Mouse (Mus musculus) B cell, adult 62 days (primary cell): ENCODE data around the gene Rnd3. TPM values are rescaled to one million over a fixed set of nuclear protein-coding genes. Genes with fewer than 3 reads are reported as not detected.

Experiments used
- total RNA-seq: library from RNA; stranded (reverse); gene quantifications from 4 replicates; pipeline ENCODE4 v1.2.4, GENCODE M21; 2023

Gene Rnd3
- total RNA-seq, result 3.3 to 6.9 TPM (median 6.2 TPM) in 4 replicates

GRCm38 (mm10) chr2:51148975-51149374 is at the start of gene Rnd3:
Gene Rnd3 (minus strand): TSS chr2:51149111.

